Mouse (Mus musculus) hindbrain, embryonic 12.5 days (tissue): Measurements from ENCODE around the gene Plcb4. TPM values are rescaled to one million over a fixed set of nuclear protein-coding genes. Genes with fewer than 3 reads are reported as not detected.

Experiments used
- ATAC-seq: fragments of 200-750 bp; cut with Nextera tagmentation; 2 replicates; pipeline ENCODE4 v1.8.0; 2017; ENCODE audit warnings: moderate TSS enrichment; ENCODE audit not compliant: low FRiP score
- H3K27ac ChIP-seq: fragments of 300-500 bp; sonication (generic); 2 replicates; pipeline ENCODE4 v1.5.1; 2016; ENCODE audit warnings: mild to moderate bottlenecking
- H3K27me3 ChIP-seq: fragments of 300-500 bp; sonication (generic); 2 replicates; pipeline ENCODE4 v1.6.1; 2016; ENCODE audit warnings: mild to moderate bottlenecking
- H3K36me3 ChIP-seq: fragments of 300-500 bp; sonication (generic); 2 replicates; pipeline ENCODE4 v1.6.1; 2016; ENCODE audit warnings: mild to moderate bottlenecking
- H3K4me1 ChIP-seq: fragments of 300-500 bp; sonication (generic); 2 replicates; pipeline ENCODE4 v1.6.1; 2016
- H3K4me2 ChIP-seq: fragments of 300-500 bp; sonication (generic); replicated peaks from 2 replicates; pipeline ENCODE4 v1.6.1; 2016; ENCODE audit warnings: mild to moderate bottlenecking
- H3K4me3 ChIP-seq: fragments of 300-500 bp; sonication (generic); 2 replicates; pipeline ENCODE4 v1.5.1; 2016; ENCODE audit warnings: mild to moderate bottlenecking
- H3K9ac ChIP-seq: fragments of 300-500 bp; sonication (generic); 2 replicates; pipeline ENCODE4 v1.6.1; 2016; ENCODE audit warnings: mild to moderate bottlenecking, moderate library complexity
- H3K9me3 ChIP-seq: fragments of 300-500 bp; sonication (generic); replicated peaks from 2 replicates; pipeline ENCODE4 v1.6.1; 2016; ENCODE audit warnings: mild to moderate bottlenecking
- WGBS: fragments of 180-500 bp; shearing (Covaris S2); methylation state at CpG from one replicate; pipeline ENCODE4 v1.1.7; 2016; 5-methylcytosine and 5-hydroxymethylcytosine counted together
- polyA plus RNA-seq: library from polyadenylated mRNA; unstranded; fragments of >200 nt; fragmentation: Nextera tagmentation; extraction: Ambion mirVana; gene quantifications from 2 replicates; pipeline ENCODE4 v1.2.1, GENCODE M21; 2016

Plcb4 gene
- polyA plus RNA-seq, 1 experiment from 2014 or later: 29.8 TPM

GRCm38 (mm10) chr2:135930696-135931095 lies 271.9 kb downstream of the Plcb4 start:
- no peaks in the 10 kb centered on the region for H3K27me3 ChIP-seq
- WGBS: 91% methylated on average over 4 of the region's 4 CpGs
- no peak overlapping the region for H3K27ac ChIP-seq
- peaks cover 2% of the 10 kb centered on the region; the same call in 1 of the 2 replicates for H3K4me1 ChIP-seq
- no peak overlapping the region for H3K4me3 ChIP-seq
- H3K4me2 ChIP-seq: no peak overlapping the region
- H3K36me3 ChIP-seq: no peaks in the 10 kb centered on the region
- no peak overlapping the region for H3K9ac ChIP-seq
- no peaks in the 10 kb centered on the region for H3K9me3 ChIP-seq
- ATAC-seq: no peak

- no peak overlapping the region for H3K27ac ChIP-seq
- no peak overlapping the region for H3K9ac ChIP-seq
- no peaks in the 10 kb centered on the region for H3K27me3 ChIP-seq
- 92% methylated on average over 4 of the region's 4 CpGs for WGBS
- H3K4me1 ChIP-seq: peaks cover 2% of the 10 kb centered on the region; the same call in 1 of the 2 replicates
- no peaks in the 10 kb centered on the region for H3K36me3 ChIP-seq
- no peaks in the 10 kb centered on the region for H3K9me3 ChIP-seq
- no peak for ATAC-seq
- H3K4me3 ChIP-seq: no peak overlapping the region
- no peak overlapping the region for H3K4me2 ChIP-seq
These were observed 273.8 kb downstream of the Plcb4 start for GRCm38 (mm10) chr2:135932569-135932968.

DNA sequence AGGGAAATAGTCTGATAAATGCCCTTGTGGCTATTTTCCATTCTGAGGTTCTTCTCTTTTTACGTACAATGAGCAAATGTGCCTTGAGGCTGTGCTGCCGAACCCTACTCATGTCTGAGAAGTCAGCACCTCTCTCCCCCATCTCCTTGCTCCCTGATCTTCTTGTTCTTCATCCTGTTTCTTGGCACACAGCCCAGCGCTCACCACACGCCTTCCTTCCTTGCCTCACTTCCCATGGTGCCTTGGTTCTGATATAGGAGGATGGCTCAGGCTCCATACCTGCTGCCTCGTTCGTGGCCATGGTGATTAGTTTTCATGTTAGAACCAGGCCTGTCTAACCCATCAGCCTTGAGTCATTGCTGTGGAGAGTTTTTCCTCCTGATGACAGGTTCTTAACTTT lies 277.6 kb downstream of the Plcb4 start:
- H3K36me3 ChIP-seq: no peaks in the 10 kb centered on the region
- no peak for ATAC-seq
- H3K9ac ChIP-seq: no peak overlapping the region
- no peaks in the 10 kb centered on the region for H3K9me3 ChIP-seq
- H3K4me2 ChIP-seq: no peak overlapping the region
- H3K4me1 ChIP-seq: no peaks in the 10 kb centered on the region
- no peaks in the 10 kb centered on the region for H3K27me3 ChIP-seq
- H3K27ac ChIP-seq: no peak overlapping the region
- no peak overlapping the region for H3K4me3 ChIP-seq
- 91% methylated on average over 6 of the region's 6 CpGs for WGBS

- Histone ChIP-seq H3K4me2 (no peak overlapping the region), H3K27ac (no peak overlapping the region), H3K9me3 (no peaks in the 10 kb centered on the region), H3K27me3 (no peaks in the 10 kb centered on the region), H3K9ac (no peak overlapping the region), H3K4me1 (no peaks in the 10 kb centered on the region), H3K36me3 (no peaks in the 10 kb centered on the region), H3K4me3 (no peak overlapping the region)
- WGBS: 91% methylated on average over 6 of the region's 6 CpGs
- ATAC-seq: no peak
These were observed 278.8 kb downstream of the Plcb4 start for GRCm38 (mm10) chr2:135937646-135938045.

DNA sequence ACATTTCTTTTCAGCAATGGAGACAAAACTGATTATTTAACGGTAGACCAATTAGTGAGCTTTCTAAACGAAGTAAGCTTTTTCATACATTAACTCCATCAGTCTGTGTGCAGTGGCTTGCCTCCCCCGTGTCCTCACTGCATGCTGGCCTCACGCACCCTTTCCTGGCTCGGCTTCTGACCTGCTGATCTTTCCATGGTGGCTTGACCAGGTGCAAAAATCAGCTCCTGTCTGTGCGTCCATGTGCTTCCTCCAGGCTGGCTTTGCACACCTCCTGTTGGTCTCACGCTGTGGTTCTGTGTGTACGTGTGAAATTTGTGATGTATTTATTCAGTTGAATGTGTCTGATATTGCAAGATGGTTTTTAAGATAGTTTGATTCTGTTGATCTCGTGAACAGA lies 281.1 kb downstream of the Plcb4 start:
- no peak overlapping the region for H3K4me2 ChIP-seq
- ATAC-seq: no peak
- WGBS: 67% methylated on average over 9 of the region's 9 CpGs

GRCm38 (mm10) chr2:135947839-135948238 lies 289.0 kb downstream of the Plcb4 start:
- H3K9ac ChIP-seq: no peak overlapping the region
- no peaks in the 10 kb centered on the region for H3K27me3 ChIP-seq
- H3K27ac ChIP-seq: no peak overlapping the region
- peaks cover 8% of the 10 kb centered on the region for H3K36me3 ChIP-seq
- no peaks in the 10 kb centered on the region for H3K4me1 ChIP-seq
- peaks cover 6% of the 10 kb centered on the region for H3K9me3 ChIP-seq
- ATAC-seq: no peak
- 61% methylated on average over 1 of the region's 1 CpGs for WGBS
- H3K4me2 ChIP-seq: no peak overlapping the region
- no peak overlapping the region for H3K4me3 ChIP-seq

More for the DNA sequence above, 281.1 kb downstream of the Plcb4 start:
- no peak overlapping the region for H3K4me3 ChIP-seq
- H3K4me1 ChIP-seq: no peaks in the 10 kb centered on the region
- no peaks in the 10 kb centered on the region for H3K27me3 ChIP-seq
- H3K9me3 ChIP-seq: no peaks in the 10 kb centered on the region
- no peak overlapping the region for H3K27ac ChIP-seq
- no peak overlapping the region for H3K9ac ChIP-seq
- no peaks in the 10 kb centered on the region for H3K36me3 ChIP-seq

GRCm38 (mm10) chr2:135954760-135955548 lies 296.1 kb downstream of the Plcb4 start:
- H3K4me3 ChIP-seq: no peak overlapping the region
- H3K9me3 ChIP-seq: no peaks in the 10 kb centered on the region
- H3K27ac ChIP-seq: no peak overlapping the region
- H3K27me3 ChIP-seq: no peaks in the 10 kb centered on the region
- peaks cover 3% of the 10 kb centered on the region; the same call in 1 of the 2 replicates for H3K36me3 ChIP-seq
- no peak overlapping the region for H3K4me2 ChIP-seq
- whole genome bisulfite sequencing: 89% methylated on average over 13 of the region's 13 CpGs
- H3K9ac ChIP-seq: no peak overlapping the region
- H3K4me1 ChIP-seq: no peaks in the 10 kb centered on the region
- ATAC-seq: no peak

GRCm38 (mm10) chr2:135955796-135956195 lies 297.0 kb downstream of the Plcb4 start:
- H3K4me1 ChIP-seq: no peaks in the 10 kb centered on the region
- H3K4me3 ChIP-seq: no peak overlapping the region
- H3K36me3 ChIP-seq: no peaks in the 10 kb centered on the region; the same call in 1 of the 2 replicates
- no peak overlapping the region for H3K27ac ChIP-seq
- H3K9me3 ChIP-seq: no peaks in the 10 kb centered on the region
- WGBS: 90% methylated on average over 8 of the region's 8 CpGs
- no peaks in the 10 kb centered on the region for H3K27me3 ChIP-seq
- no peak for ATAC-seq
- H3K9ac ChIP-seq: no peak overlapping the region
- H3K4me2 ChIP-seq: no peak overlapping the region

DNA sequence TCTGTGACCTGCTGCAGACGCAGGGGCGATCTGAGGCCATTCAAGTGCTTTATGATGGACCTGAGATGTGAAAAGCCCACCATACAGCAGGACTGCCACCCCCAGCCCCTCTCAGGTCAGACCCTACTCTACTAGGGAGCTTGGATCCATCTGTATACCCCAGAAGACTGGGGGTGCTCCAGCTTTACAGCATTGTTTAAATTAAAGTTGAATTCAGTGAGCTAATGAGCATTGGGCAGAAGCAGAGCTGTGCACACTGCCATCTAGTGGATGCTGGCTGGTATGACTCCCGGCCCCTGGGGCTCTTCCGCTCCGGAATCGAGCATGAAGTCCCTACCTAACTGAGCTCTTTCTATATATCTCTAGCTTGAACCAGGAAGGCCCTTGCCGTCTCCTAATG lies 298.9 kb downstream of the Plcb4 start:
- no peak overlapping the region for H3K9ac ChIP-seq
- no peak overlapping the region for H3K4me3 ChIP-seq
- H3K27me3 ChIP-seq: no peaks in the 10 kb centered on the region
- no peaks in the 10 kb centered on the region for H3K9me3 ChIP-seq
- peak; percentile 62 for ATAC-seq
- no peak overlapping the region for H3K27ac ChIP-seq
- no peak overlapping the region for H3K4me2 ChIP-seq
- peaks cover 2% of the 10 kb centered on the region; the same call in 1 of the 2 replicates for H3K36me3 ChIP-seq
- no peaks in the 10 kb centered on the region for H3K4me1 ChIP-seq
- 38% methylated on average over 7 of the region's 7 CpGs for WGBS

DNA sequence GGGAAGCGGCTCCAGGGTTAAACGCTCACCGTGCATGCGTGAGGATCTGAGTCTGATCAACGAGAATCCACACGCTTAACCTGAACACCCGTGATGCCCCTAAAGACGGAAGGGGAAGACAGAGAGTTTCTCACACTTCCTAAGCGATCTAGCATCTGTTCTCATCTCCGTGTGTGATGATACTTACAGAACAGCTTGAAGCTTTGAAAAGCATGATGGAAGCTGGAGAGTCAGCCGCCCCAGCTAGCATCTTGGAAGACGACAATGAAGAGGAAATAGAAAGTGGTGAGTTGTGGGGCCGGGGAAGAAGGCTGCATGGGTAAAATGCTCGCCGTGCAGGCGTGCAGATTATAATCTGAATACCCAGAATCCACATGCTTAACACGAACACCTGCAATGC lies 299.6 kb downstream of the Plcb4 start:
- 92% methylated on average over 17 of the region's 17 CpGs for WGBS
- H3K4me3 ChIP-seq: no peak overlapping the region
- no peak for ATAC-seq
- no peaks in the 10 kb centered on the region for H3K27me3 ChIP-seq
- H3K36me3 ChIP-seq: peaks cover 4% of the 10 kb centered on the region; the same call in 1 of the 2 replicates
- H3K9ac ChIP-seq: no peak overlapping the region
- no peaks in the 10 kb centered on the region for H3K9me3 ChIP-seq
- no peaks in the 10 kb centered on the region for H3K4me1 ChIP-seq
- H3K27ac ChIP-seq: no peak overlapping the region
- H3K4me2 ChIP-seq: no peak overlapping the region

GRCm38 (mm10) chr2:135963089-135963488 lies 304.3 kb downstream of the Plcb4 start:
- no peak overlapping the region for H3K9ac ChIP-seq

DNA sequence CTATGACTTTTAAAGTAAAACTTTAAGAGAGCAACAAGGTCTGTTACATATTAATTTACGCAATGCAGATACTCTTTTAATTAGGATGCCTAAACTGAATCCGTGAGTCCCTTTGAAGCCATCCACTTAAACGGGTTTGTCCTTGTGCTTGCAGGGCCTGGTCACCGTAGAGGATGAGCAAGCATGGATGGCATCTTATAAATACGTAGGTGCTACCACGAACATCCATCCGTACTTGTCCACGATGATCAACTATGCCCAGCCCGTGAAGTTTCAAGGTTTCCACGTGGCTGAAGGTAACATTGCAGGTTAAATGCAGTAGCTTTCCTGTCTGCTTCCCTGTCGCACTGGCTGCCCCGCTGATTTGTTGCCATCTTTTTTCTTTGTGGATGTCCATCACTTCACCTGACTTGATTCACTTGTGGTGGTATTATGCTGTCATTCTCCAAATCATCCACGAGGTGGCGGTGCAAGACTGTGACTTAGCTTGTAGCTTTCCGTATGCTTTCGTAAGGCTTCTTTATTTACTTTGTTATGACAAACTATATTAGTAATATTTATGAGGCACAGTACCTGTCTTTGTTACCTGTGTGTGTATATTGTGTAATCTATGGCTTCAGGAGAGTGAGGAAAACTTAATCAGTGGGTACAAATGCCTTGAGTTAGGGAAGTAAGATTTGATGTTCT lies 308.2 kb downstream of the Plcb4 start:
- Histone ChIP-seq H3K9me3 (no peaks in the 10 kb centered on the region), H3K4me2 (no peak overlapping the region), H3K27ac (no peak overlapping the region), H3K4me3 (no peak overlapping the region), H3K27me3 (no peaks in the 10 kb centered on the region), H3K9ac (no peak overlapping the region), H3K36me3 (peaks cover 4% of the 10 kb centered on the region; the same call in 1 of the 2 replicates), H3K4me1 (no peaks in the 10 kb centered on the region)
- ATAC-seq: no peak
- 59% methylated on average over 16 of the region's 16 CpGs for WGBS

More at GRCm38 (mm10) chr2:135963089-135963488, 304.3 kb downstream of the Plcb4 start:
- Histone ChIP-seq H3K27me3 (no peaks in the 10 kb centered on the region), H3K36me3 (peaks cover 4% of the 10 kb centered on the region; the same call in 1 of the 2 replicates), H3K27ac (no peak overlapping the region), H3K4me2 (no peak overlapping the region), H3K9me3 (no peaks in the 10 kb centered on the region), H3K4me1 (no peaks in the 10 kb centered on the region), H3K4me3 (no peak overlapping the region)
- no peak for ATAC-seq
- 87% methylated on average over 14 of the region's 14 CpGs for WGBS
